Mouse (Mus musculus): ENCODE results near the gene Itprip.

Gene Itprip

GRCm38 (mm10) chr19:47919126-47919965 is at the start of gene Itprip, which contains the start of gene Cfap43:
Gene Itprip, minus strand, starts transcription at chr19:47919299.
Gene Cfap43, minus strand, starts transcription at chr19:47919287.
- DNase-seq (ENCODE audit: low spot score in 2 of 2): peak; percentile 72 to 79

GRCm38 (mm10) chr19:47958181-47958580 is 39.1 kb upstream of the Itprip start:
- DNase-seq (ENCODE audit: low spot score in 2 of 2): no peak

- DNase-seq (ENCODE audit: low spot score in 2 of 2): no peak
Measured at GRCm38 (mm10) chr19:47953169-47953568, 34.1 kb upstream of the Itprip start.

- DNase-seq (ENCODE audit: low spot score in 2 of 2): peak in 1 of 2 experiments; percentile 10
Measured at GRCm38 (mm10) chr19:47950946-47951345, 31.8 kb upstream of the Itprip start.

GRCm38 (mm10) chr19:47946821-47947465 is 27.8 kb upstream of the Itprip start:
- no peak for DNase-seq (ENCODE audit: low spot score in 2 of 2)

DNA sequence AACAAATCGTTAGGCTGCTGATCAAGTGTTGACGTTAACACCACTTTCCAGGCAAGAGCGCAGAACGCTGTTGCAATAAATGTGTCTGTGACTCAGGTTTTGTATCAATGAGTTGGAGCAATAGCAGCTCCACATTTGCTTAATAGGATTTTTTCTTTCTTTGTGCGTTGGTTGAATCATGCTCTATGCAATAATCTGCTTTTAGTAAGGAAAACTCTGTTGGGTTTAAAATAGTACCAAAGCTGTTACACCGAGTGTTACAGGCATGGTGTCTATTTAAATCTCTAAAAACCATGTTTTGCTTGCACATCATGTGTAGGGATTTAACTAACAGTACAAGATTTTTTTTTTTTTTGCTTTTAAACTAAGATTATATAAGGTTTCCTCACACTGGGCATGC is 20.3 kb upstream of the Itprip start:
- no peak for DNase-seq (ENCODE audit: low spot score in 2 of 2)

DNA sequence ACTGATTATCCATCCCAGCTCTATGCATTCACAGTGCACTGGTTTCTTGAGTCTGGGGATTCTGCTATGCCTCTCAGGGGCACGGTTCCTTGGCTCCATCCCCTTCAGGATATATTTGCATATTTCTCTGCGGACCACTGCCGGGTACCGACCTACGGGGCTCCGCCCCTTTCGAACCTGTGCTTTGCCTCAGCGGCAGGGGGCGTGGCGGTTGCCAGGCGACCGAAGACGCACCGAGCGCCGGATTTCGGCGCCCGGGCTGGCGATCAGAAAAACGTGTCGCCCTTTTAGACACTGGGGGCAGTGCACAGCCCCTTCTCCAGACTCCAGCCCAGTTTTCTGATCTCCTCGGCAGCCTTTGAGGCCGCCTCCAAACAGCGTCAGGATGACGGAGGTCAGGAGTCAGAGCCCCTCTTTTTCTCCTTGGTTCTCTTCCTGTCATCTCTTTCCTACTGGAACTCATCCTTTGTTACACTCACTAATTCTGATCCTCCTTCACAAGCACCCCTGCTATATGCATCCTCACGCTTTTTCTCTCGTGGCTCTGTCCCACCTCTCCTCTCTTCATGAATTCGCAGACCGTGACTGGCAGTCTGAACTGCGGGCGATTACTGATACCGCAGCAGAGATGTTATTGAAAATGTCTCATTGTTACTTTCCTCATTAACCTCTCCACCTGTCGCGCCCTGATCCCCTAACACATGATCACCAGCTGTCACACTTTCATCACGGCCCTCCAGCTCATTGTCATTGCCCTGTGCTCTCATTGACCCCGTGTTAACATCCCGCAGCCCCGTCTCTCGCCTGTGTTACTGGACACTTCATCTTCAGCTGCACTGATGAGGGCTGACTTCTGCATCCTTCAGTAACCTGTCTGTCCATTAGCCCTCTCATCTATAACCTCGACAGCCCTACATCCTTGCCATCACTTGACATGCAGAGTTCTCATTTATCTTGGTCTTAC is 18.6 kb upstream of the Itprip start, which contains the start of gene Cfap58:
TSS of gene Cfap58 (plus strand) at position 233 of the 964 bp plus-strand sequence.
- DNase-seq (ENCODE audit: low spot score in 2 of 2): peak; percentile 60 to 78

GRCm38 (mm10) chr19:47936938-47937337 is 17.8 kb upstream of the Itprip start:
- DNase-seq (ENCODE audit: low spot score in 2 of 2): no peak

GRCm38 (mm10) chr19:47936490-47936889 is 17.4 kb upstream of the Itprip start:
- no peak for DNase-seq (ENCODE audit: low spot score in 2 of 2)

GRCm38 (mm10) chr19:47935530-47935929 is 16.4 kb upstream of the Itprip start:
- no peak for DNase-seq (ENCODE audit: low spot score in 2 of 2)

- no peak for DNase-seq (ENCODE audit: low spot score in 2 of 2)
Measured at GRCm38 (mm10) chr19:47934636-47935238, 15.6 kb upstream of the Itprip start.

GRCm38 (mm10) chr19:47934146-47934545 is 15.0 kb upstream of the Itprip start:
- DNase-seq (ENCODE audit: low spot score in 2 of 2): no peak

- DNase-seq (ENCODE audit: low spot score in 2 of 2): peak in 1 of 2 experiments; percentile 43
Measured at GRCm38 (mm10) chr19:47931982-47932638, 13.0 kb upstream of the Itprip start.

GRCm38 (mm10) chr19:47929043-47929442 is 9.9 kb upstream of the Itprip start:
- no peak for DNase-seq (ENCODE audit: low spot score in 2 of 2)

DNA sequence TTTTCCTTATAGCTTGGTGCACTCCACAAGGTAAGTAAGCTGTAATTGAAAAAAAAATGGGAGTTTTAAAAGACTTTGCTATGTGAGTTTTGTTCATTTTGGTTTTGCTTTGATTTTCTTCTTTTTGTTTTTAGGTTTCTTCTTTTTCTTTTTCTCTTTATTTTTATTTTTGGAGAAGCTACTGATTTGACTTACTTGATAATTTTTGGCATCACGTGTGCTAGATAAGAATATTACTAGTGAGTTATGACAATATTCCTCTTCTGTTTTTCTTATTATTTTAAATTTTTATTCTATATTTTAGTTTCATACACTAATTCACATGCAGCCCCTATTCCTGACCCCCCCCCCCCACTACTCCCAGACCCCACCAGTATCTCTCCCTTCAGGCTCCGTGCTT is 7.9 kb upstream of the Itprip start:
- DNase-seq (ENCODE audit: low spot score in 2 of 2): no peak

DNA sequence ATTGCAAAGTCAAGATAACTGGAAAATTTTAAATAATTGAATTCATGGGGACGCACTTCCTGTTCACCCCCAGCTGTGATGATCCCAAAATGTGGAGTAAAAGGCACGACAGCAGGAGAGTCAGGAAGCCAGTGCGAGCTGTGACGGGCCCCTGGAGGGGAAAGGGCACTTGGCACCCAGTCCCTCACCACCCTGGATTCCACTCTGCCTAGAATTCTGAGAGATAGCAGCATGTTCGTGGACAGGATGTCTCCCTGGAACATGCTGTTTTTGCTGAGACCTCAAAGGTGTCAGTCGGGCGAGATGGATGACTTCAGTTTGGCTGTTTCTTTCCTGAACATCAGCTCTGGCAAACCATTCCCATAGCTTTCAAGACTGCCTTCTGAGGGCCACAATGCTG is 6.7 kb upstream of the Itprip start:
- no peak for DNase-seq (ENCODE audit: low spot score in 2 of 2)

- no peak for DNase-seq (ENCODE audit: low spot score in 2 of 2)
Measured at GRCm38 (mm10) chr19:47919966-47920375, 872 bp upstream of the Itprip start.

DNA sequence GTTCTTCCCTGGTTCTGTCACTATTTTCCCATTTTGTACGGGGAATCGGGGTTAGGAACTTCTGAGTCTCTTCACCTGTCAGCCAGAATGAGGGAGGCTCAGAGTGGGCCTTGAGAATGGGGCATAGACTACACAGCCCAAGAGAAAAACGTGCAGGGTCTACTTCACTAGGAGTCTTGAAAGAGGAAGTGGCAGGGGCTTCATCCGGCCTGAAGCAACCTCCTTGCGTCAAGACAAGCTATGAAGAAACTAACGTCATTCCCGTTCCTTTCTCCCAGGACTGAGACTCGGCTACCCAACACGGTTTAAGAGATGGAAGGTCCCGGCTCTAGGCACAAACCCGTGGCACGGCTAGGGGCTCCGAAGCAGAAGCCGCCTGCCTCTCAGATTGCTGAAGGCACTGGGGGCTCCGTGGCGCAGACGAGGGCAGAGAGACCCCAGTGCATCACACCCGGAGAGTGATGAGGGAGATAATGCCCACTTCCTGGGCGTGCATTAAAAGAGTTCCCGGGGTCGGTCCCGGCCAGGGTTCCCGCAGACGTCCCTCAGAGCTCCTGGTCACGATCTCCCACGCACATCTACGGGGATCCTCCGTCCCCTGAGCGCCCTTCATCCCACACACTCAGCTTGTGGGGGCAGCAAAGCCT is 521 bp downstream of the Itprip start:
- peak; percentile 7 to 39 for DNase-seq (ENCODE audit: low spot score in 2 of 2)

- DNase-seq (ENCODE audit: low spot score in 2 of 2): no peak
Measured at GRCm38 (mm10) chr19:47918016-47918415, 1.1 kb downstream of the Itprip start.

DNA sequence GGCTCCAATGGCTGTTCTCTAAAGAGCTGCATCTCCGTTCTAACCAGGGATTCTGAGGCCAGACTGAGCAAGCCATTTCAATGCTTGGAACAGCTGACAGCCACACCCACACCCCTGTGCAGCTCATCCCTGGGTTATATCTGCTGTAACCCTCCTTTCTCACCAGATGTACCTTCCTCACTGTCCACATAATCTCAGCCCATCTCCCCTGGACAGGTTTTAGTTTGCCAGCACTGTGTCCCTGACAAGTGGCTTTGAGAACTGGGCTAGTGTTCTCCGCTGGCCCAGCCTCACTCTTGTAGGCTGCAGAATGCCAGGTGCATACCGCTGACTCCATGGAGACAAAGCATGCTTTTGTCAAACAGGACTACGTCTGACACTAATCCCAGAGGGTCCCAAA is 1.7 kb downstream of the Itprip start:
- DNase-seq (ENCODE audit: low spot score in 2 of 2): no peak

Data from natural killer cell, adult 2 months (primary cell).